Mouse (Mus musculus) cerebellum, adult 18-20 months (tissue): ENCODE measurements around the gene Ptgis.

Experiments
- DNase-seq, 2 experiments: peaks; one replicate each; pipeline ENCODE4 v3.0.0; 2021

Gene Ptgis

GRCm38 (mm10) chr2:167263040-167263810 lies 22.8 kb upstream of the Ptgis start:
- DNase-seq: no peak

GRCm38 (mm10) chr2:167262433-167262832 lies 22.0 kb upstream of the Ptgis start:
- DNase-seq: no peak

- DNase-seq: no peak
Measured at GRCm38 (mm10) chr2:167261106-167261505, 20.7 kb upstream of the Ptgis start.

GRCm38 (mm10) chr2:167257790-167258189 lies 17.4 kb upstream of the Ptgis start:
- DNase-seq: no peak

GRCm38 (mm10) chr2:167254808-167255207 lies 14.4 kb upstream of the Ptgis start:
- DNase-seq: no peak

- DNase-seq: no peak
Measured at GRCm38 (mm10) chr2:167254185-167254584, 13.8 kb upstream of the Ptgis start.

GRCm38 (mm10) chr2:167253476-167253875 lies 13.1 kb upstream of the Ptgis start:
- DNase-seq: no peak

GRCm38 (mm10) chr2:167252057-167252687 lies 11.8 kb upstream of the Ptgis start:
- no peak for DNase-seq

GRCm38 (mm10) chr2:167250736-167251337 lies 10.4 kb upstream of the Ptgis start:
- DNase-seq: no peak

GRCm38 (mm10) chr2:167250003-167250735 lies 9.8 kb upstream of the Ptgis start:
- no peak for DNase-seq

- no peak for DNase-seq
Measured at GRCm38 (mm10) chr2:167249591-167249990, 9.2 kb upstream of the Ptgis start.

GRCm38 (mm10) chr2:167247823-167248222 lies 7.4 kb upstream of the Ptgis start:
- DNase-seq: no peak

GRCm38 (mm10) chr2:167246704-167247103 lies 6.3 kb upstream of the Ptgis start:
- DNase-seq: no peak

- no peak for DNase-seq
Measured at GRCm38 (mm10) chr2:167244892-167245291, 4.5 kb upstream of the Ptgis start.

- no peak for DNase-seq
Measured at GRCm38 (mm10) chr2:167243831-167244563, 3.6 kb upstream of the Ptgis start.

GRCm38 (mm10) chr2:167239262-167239661 lies 1.1 kb downstream of the Ptgis start:
- no peak for DNase-seq

- no peak for DNase-seq
Measured at GRCm38 (mm10) chr2:167237224-167237623, 3.2 kb downstream of the Ptgis start.

GRCm38 (mm10) chr2:167236174-167236573 lies 4.2 kb downstream of the Ptgis start:
- DNase-seq: no peak

- no peak for DNase-seq
Measured at GRCm38 (mm10) chr2:167235338-167236018, 4.9 kb downstream of the Ptgis start.

- no peak for DNase-seq
Measured at GRCm38 (mm10) chr2:167233771-167234170, 6.6 kb downstream of the Ptgis start.

GRCm38 (mm10) chr2:167233009-167233335 lies 7.4 kb downstream of the Ptgis start:
- no peak for DNase-seq
